Mouse (Mus musculus) cerebellum, adult 9-10 months (tissue): ENCODE measurements around the gene Ap3d1.
A peak's percentile ranks its signal among the peaks of the same experiment; 100 is the strongest.

Source experiments
- DNase-seq: peaks from one replicate; pipeline ENCODE4 v3.0.0; 2022

The Ap3d1 gene

DNA sequence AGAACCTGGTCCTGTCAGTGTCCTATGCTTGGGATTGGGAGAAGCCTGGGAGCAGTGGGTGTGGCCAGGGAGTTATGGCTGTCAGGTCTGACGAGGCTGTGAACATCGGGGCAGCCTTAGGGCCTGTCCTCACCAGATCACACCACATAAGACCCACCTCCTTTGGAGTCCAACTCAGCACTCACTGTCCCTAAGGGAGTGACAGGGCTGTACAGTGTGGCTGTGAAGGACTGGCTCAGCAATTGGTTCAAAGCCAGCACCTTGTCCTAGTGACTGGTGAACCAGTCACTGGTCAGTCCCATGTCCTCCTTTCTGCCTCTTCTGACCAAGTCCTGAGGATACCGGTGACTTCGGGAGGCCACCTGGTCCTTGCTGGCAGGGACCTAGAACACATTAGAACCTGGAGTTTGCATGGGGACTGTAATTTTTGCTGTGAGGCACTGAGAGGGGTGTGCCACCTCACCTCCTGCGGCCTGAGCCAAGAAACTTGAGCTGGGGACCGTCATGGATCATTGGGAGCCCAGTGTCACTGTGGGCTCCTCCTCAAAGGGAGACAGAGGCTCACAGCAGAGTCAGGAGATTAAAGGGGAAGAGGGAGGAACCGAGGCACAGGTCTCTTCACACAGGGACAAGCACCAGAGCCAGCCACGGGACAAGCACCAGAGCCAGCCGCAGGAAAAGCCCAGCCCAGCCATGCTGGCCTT lies 62.4 kb downstream of the Ap3d1 start:
- DNase-seq = peak; percentile 58

DNA sequence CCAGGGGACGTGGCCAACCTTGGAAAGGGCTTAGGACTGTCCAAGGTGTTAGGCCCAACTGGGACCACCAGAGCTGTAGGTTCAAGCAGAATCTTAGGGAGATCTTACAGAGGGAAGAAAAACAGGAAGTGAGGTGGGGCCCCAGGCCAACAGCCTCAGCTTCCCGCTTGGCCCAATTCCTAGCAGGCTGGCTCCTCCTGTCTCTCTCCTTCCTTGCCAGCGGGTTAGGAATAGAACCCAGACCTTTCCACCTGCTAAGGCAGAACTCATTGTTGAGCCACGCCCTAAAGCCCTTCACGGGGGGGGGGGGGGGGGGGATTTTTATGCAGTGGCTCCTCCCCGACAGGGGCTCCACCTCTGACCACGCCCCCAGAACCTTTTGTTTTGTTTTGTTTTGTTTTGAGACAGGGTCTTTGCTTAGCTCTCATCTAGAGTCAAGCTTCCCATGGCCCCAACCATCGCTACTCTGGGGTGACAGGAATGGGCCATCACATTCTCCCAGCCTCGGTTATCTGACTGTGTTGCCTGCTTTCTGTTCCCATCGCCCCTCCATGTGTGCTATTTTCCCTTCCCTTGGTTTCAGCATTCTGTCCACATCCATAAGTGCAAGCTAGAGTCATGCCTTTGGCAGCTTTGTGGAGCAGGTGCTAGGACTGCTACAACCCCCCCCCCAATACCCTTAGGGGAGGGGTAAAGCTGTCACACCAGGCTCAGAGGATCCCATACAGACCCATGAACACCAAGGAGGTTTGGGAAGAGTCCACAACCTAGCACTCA lies 63.3 kb downstream of the Ap3d1 start:
- peak; percentile 62 for DNase-seq

DNA sequence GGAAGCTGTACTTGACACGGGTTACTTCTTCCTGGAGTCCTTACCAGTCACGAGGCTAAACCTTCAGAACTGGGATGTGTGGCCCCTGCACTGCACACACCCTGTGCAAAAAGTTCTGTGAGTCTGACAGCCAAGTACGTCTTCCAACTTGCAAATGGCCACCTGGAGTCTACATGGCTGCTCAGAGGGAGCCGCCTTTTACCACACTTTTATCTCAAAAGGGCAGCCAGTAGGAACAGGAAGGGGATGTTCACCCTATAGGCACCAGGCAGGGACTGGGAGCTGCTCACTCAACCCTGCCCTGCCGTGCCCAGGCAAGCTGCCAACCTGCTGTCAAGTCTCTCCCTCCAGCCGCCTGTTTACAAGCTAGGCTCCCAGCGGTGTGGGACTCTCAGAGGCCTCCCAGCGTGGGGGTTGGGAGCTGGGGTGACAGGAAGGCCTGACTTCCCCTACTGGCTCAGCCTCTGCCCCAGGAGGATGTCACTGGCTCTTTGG lies 64.1 kb downstream of the Ap3d1 start, which contains the start of gene Mknk2:
Mknk2 (minus strand) TSS at position 171 of the 495 bp plus-strand sequence.
- peak; percentile 90 for DNase-seq

DNA sequence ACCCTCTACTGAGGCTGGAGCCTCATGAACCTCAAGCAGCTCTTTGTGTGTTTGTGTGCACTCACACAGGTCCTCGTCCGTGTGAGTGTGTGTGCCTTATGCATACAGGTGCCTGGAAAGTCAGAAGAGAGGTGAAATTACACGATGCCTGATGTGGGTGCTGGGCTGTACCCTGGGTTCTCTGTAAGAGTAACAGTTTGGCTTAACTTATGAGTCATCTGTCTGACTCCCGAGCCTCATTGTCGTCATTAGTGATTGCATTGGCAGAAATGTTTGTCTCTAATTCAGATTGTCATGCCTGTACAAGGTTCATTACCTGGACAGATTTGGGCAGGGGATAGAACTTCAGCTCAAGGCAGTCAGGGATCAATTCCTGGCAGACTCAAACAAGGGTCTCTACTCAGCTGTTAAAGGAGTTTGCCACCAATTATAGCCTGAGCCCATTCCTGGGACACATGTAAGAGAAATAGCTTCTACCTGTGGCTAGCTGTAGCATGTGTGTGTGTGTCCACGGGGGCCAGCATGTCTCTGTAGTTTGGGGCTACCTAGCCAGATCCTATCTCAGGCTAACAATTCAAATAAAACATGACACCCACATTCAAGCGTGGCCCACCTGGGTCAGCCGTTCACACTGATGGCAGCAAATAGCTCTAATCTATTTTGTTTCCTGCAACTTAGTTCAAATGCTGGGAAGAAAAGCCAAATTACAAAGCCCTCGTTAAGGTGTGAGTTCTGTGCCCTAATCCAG lies 64.8 kb downstream of the Ap3d1 start:
- DNase-seq = peak; percentile 67

DNA sequence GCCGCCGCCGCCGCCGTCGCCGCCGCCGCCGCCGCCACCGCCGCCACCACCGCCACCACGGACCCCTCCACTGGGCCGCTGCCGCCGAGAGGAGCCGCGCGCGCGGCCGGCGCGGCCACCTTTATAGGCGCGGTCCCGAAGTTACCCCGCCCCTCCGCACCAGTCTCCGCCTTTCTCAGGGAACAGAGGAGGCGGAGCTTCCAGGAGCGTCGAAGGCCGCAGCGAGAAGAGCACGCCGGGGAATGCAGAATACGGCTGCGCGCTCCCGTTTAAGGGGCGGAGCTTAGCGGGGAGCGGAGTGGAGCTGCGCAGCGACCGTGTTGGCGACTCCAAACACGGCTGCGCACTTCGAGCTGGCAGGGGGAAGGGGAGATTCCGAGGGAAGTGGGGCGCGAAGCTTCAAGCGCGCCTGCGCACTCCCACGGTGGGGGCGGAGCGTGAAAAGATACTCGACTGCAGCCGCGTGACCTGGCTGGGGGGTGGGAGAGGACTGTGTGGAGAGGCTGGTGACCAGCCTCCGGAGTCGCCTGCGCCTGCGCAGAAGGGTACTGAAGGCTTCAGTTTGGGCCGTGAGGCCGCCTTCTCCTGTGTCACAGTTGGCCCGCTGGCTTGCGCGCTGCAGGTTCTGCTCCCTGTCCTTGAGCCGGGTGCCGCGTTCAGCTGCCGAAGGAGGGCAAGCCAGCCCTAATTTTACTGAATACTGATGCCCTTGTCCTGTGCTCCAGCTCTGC lies 65.7 kb downstream of the Ap3d1 start:
- DNase-seq = peak; percentile 99

DNA sequence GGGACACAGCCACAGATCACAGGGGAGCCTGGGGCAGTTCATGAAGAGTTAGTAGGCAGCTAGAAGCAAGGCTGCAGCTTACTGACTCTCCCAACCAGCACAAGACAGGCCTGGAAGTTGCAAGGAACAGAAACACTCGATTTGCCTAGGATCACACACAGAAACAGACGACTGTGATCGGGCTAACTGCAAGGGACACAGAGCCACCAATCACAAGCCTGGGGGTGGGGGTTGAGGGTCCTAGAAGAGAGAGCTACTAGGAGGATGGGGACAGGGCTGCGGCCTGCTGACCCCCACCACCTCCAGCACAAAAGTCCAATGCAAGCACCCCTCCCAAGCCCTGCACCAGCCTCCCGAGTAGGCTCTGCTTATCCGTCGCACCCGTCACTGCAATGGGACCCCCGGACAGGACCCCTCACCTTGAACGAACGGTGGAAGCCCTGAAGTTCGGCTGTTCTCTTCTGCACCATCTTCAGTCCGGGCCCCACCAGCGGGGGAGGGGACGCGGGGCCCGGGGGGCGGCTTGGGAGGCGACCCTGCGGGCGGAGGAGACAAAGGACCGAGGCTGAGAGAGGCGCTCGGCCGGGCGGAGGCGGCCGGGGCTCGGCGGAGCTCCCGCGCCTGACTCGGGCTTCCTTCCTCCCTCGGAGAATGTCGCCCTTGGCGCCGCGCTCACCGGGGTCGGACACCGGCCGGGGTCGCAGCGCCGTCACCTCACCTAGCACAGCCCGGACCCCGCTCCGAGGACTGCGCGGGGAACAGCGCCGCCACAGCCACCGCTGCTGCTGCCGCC lies 66.5 kb downstream of the Ap3d1 start:
- DNase-seq = peak; percentile 76

DNA sequence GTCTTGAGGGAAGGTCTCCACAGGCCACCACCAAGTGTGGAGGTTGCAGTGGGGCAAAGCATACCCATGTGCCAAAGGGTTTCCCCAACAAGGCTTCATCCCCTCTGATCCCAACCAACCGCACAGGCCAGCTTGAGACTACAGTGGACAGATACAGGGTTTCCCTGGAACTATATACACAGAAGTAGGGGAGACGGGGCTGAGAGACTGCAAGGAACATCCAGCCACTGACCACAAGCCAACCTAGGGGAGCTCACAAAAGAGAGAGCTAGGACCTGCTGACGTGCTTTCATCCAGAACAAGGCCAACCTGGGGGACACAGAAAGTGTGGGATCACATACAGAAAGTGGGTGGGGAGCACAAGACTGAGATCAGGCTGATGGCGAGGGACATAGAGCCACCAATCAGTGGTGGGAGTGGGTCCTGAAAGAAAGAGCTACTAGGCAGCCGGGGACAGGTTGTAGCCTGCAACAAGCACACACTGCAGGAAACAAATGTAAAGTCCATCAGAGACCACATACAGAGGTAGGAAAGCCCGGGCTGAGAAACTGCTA lies 67.1 kb downstream of the Ap3d1 start:
- no peak for DNase-seq

DNA sequence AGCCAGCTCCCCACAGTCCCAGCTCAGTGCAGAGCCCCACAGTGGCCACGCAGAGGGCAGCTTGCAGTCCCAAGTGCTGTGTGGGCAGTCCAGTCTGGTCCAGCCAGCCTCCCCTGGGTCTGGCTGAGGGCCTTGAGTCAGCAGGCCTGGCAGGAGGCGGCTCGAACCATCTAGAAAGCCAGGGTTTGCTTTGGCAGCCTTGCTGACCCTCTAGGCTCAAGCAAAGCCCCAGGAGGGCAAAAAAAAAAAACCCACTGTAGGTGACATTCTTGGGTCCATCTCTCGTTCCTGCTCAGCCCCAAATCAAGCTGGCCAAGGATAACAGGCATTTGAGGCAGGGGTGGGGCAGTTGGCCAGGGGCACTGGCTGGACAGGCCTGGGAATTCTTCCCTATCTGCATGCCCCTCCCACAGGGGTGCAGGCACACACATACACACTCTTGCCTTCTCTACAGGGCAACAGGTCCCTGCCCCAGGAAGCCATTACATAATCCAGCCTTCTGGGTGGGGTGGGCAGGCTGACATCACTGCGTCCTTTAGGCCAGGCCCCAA lies 67.8 kb downstream of the Ap3d1 start:
- peak; percentile 78 for DNase-seq

DNA sequence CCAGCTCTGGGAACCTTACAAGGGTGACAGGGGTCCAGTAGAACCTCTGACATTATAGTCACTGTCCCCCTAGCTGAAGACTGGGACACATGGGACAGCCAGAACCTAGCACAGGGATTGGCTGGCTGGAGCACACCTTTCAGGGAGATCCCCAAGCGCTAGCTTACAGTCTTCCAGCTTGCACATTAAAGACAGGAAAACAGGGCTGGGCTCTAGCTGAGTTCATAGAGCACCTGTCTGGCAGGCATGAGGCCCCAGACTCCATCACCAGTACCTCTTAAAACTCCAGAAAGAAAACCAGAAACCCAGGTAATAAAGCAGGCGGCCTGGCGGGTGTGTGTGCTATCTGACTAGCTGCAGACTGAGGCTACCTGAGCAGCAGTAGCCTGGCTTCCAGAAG lies 68.4 kb downstream of the Ap3d1 start:
- DNase-seq = no peak

DNA sequence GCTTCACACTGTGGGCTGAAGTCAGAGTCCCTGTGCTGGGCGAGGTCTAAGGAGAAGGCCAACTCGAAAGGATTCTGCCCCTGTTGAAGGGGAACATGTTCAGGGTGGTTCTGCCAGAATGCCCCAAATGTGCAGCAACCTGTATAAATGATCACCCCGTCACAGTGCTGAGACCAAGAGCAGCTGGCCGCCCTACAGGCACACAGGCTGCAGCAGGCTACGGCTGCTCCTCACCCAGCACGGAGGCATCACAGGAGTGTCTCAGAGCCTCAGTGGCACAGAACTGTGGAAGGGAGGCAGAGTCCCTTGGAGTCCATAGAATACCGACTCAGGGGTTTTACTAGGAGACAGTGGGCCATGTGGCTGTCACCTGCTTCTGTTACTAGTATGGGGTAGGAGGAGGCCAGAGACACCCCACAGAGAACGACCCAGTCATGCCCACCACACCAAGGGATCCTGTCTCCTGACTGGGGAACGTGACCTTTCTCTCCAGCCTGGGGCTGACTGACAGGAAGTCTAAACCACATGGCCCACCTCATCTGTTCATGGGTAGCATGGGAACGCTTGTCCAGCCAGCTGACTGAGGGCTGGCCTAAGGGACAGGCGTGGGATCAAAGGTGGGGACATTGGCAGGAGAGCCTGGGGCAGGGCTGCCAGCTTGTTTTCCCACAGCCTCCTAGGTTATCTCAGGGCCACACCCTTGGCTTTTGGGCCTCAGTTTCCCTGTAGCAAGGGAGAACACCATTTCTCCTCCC lies 70.0 kb downstream of the Ap3d1 start:
- peak; percentile 64 for DNase-seq

DNA sequence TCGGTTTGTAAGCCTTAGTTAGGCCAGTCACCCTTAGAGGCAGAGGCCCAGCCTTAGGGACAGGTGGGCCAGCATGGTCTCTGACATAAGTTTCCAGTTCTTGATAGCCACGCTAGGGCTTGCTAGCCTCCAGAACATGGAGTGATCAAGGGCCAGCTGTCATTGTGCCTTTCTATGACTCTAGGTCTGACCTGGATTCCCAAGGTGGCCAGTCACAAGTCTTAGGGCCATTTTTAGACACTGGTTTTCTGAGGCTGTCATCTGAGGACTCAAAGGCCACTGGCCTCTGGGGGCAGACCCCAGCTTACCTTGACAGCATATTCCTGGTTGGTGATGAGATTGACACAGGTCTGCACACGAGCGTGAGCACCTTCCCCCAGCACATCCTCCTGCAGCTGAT lies 70.8 kb downstream of the Ap3d1 start:
- no peak for DNase-seq

DNA sequence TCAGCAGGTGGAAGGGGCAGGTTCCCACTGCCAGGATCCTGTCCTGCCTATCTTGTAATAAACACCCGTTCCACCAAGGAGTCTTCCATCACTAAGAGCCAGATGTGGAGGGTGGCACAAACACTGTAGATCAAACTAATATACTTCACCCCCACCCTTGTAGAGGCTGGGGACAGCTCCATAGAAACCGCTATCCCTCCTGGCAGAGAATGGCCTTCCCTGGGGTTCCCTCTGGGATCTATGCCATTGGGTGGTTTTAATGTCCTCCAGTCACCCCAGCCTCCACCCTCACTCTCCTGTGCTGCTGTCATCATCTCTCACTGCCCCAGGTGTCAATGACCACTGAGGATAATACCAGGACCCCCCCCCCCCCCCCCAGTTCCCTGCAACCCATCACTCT lies 71.5 kb downstream of the Ap3d1 start:
- DNase-seq = peak; percentile 58

DNA sequence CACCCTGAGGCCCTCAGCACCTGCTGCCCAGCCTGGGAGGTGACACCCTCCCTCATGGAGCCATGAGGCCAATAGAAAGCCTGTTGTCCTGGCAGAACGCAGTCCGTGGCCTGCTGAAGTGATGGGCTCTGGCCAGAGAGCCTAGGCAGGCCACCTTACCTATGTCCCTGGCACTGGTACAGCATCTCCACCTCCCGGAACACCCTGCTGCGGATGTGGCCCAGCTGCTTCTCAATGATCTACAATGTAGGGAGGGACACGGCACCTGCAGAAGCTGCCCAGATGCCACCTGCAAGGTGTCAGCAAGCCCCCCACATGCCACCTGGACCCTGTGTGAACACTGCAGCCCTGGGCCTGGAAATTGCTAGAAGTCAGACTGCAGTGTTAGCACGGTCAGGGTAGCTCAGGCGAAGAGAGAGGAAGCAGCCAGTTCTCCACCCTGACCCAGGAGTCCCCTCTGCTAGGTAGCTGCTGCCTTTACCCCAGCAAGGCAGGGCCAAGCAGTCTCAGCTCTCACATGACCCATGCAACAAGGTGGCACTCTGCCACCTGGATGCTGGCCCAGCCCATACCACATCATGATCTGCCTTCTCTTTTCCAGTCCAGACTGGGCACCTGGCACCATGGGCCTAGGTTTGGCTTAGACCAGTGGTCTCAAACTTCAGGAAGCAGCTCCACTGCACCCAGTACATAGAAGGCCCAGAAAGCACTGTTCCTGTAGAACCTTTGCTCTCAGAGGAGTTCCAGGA lies 72.2 kb downstream of the Ap3d1 start:
- DNase-seq = peak; percentile 89

DNA sequence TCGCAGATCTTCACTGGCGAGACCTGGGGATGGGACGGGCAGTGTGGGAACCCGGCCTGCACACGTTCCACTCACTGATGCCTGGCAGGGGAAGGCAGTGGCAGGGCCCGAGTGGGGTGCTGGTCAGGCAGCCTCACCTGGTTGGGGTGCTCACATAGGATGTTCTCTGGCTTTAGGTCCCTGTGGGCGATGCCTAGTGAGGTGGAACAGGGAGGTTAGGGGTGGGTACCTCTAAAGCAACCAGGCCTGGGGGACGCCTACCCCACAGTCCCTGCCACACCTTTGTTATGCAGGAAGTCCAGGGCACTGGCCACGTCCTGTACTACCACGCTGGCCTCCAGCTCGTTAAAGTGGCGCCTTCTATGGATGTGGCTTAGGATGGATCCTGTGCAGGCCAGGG lies 73.0 kb downstream of the Ap3d1 start:
- DNase-seq = no peak

DNA sequence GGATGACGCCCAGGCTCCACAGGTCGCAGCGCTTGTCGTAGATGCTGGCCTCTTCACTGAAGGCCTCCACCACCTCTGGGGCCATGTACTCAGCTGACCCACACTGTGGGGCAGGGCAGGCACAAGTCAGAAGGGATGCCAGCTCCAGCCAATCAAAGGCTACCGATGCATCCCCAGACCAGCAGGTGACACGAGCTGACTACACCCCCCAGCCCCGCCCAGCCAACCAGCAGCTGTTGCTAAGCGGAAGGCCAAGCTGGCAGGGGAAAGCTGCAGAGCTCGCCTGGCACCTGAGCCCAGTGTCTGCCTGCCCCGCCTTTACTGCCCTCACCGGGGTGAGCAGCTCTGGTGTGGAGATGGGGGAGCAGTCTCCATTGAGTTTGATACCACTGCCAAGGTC lies 73.5 kb downstream of the Ap3d1 start:
- peak; percentile 82 for DNase-seq

DNA sequence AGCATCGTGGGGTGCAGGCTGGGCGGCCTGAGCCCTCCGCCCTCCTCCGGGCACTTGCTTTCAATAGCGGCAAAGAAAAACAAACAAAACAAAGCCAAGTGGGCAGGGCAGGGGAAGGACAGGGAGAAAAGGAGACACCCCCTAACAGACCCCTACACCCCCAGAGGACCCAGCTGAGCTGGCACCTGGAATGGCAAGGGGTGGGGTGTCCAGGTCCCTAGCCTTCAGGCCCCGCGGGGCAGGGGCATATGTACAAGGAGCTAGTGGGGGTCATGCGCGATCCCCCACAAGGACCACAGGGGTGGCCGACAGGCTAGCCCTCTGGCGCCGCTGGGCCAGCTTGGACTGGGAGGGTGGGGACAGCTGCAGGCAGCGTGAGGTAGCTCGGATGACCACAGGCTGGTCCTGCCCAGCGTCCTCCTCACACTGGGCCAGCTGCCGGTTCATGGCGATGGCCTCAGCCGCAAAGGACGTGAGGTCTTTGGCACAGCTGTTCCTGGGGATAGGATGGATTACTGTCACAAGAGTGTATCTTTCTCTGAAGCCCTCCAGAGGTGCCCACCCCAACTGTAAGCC lies 75.1 kb downstream of the Ap3d1 start:
- no peak for DNase-seq

DNA sequence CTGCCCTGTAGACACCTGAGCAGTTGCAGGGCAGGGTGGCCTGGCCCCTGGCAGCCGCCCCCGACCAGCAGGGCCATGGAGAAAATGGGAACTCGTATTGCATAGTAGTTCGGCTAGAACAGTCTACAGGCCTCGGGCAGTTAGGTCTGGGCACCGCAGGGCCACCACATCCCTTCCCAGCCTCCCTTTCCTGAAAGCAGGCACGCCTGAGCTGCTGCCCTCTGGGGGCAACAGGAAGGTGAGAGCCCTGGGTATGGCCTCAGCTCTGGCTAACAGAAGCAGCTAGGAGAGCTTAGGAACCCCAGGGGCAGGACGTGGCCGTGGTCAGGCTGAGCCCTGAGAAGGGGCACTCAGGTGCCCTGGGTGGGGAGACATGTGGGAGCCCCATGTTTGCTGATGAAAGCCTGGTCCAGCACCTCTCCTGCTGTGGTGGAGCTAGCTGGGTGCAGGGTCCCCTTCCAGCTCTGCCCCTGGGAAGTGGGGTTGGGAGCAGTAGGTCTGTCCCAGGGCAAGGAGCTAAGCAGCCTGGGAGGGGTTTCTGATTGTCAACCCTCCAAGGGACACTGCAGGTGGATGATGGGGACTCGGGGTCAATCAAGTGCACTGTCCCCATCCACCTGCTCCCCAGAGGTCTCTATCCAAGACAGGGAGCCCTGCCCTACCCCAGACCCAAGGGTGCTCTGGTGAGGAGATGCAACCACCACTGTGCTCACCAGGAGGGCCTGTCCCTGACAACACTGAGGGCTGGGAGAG lies 75.9 kb downstream of the Ap3d1 start:
- DNase-seq = no peak

DNA sequence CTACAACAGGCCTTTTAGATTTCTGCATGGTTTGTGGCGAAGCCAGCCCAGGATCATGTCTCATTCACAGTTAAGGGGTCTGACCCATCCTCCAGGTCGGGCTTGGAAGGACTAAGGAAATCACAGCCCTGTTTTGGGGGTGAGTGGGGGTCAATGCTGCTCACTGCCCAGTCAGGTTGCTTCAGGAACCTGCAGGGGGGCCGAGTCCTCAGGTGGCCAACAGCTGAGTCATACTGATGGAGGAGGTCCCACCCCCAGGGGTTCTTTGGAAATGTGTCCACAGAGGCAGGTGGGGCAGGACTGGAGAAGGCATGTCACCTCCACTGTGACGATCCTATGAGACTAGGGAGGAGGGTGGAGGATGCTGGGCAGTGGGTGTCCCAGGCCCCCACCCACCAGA lies 76.6 kb downstream of the Ap3d1 start:
- DNase-seq = peak; percentile 67

DNA sequence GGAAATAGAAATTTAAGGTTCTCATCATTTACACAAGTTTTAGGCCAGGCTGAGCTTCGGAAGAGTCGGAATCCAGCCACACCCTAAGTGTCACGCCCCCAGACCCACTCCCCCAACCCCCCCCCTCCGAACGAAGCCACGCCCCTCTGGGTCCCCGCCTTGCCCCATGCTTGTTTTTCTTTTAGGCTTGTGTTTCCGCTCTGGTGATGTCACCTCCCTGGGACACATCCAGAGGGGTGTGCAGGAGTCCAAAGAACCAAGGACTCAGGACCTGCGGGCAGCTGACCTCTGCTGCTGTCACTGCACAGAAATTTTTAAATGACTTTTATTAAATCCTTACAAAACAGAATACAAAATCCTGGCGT lies 77.1 kb downstream of the Ap3d1 start:
- DNase-seq = no peak
